Mouse (Mus musculus) lung, postnatal 0 days (tissue): ENCODE measurements around the gene Pabpc4. TPM values are rescaled to one million over a fixed set of nuclear protein-coding genes. Genes with fewer than 3 reads are reported as not detected.

Experiments
- ATAC-seq: fragments of 200-750 bp; cut with Nextera tagmentation; 2 replicates; pipeline ENCODE4 v1.8.0; 2017; ENCODE audit warnings: moderate library complexity
- DNase-seq: peaks from one replicate; pipeline ENCODE4 v3.0.0-alpha.2; 2016; ENCODE audit warnings: low spot score
- H3K27ac ChIP-seq: fragments of 300-500 bp; sonication (generic); 2 replicates; pipeline ENCODE4 v1.5.1; 2014; ENCODE audit warnings: antibody characterized with exemption, mild to moderate bottlenecking, low read length, mixed read lengths
- H3K27me3 ChIP-seq: fragments of 300-500 bp; sonication (generic); replicated peaks from 2 replicates; pipeline ENCODE4 v1.6.1; 2014; ENCODE audit warnings: low read length, mixed read lengths; ENCODE audit not compliant: insufficient read depth
- H3K36me3 ChIP-seq: fragments of 300-500 bp; sonication (generic); 2 replicates; pipeline ENCODE4 v1.6.1; 2014; ENCODE audit warnings: low read length, mixed read lengths; ENCODE audit not compliant: insufficient read depth
- H3K4me1 ChIP-seq: fragments of 300-500 bp; sonication (generic); 2 replicates; pipeline ENCODE4 v1.6.1; 2014; ENCODE audit warnings: antibody characterized with exemption, low read depth, low read length, mixed read lengths; ENCODE audit not compliant: insufficient read depth
- H3K4me2 ChIP-seq: fragments of 300-500 bp; sonication (generic); replicated peaks from 2 replicates; pipeline ENCODE4 v1.6.1; 2014; ENCODE audit warnings: low read depth, mild to moderate bottlenecking, low read length, moderate library complexity, mixed read lengths
- H3K4me3 ChIP-seq: fragments of 300-500 bp; sonication (generic); 2 replicates; pipeline ENCODE4 v1.5.1; 2014; ENCODE audit warnings: low read depth, low read length
- H3K9ac ChIP-seq: fragments of 300-500 bp; sonication (generic); replicated peaks from 2 replicates; pipeline ENCODE4 v1.6.1; 2014; ENCODE audit warnings: low read depth, mild to moderate bottlenecking
- H3K9me3 ChIP-seq: fragments of 300-500 bp; sonication (generic); 2 replicates; pipeline ENCODE4 v1.6.1; 2016; ENCODE audit warnings: low read length, mixed read lengths
- CTCF ChIP-seq: IDR thresholded peaks from 2 replicates; pipeline ENCODE4 v1.5.1; 2016; ENCODE audit warnings: antibody characterized with exemption, mild to moderate bottlenecking
- EP300 ChIP-seq: IDR thresholded peaks from 2 replicates; pipeline ENCODE4 v1.6.1; 2016; ENCODE audit warnings: antibody characterized with exemption, mild to moderate bottlenecking, control low read depth
- WGBS: fragments of 180-500 bp; shearing (Covaris S2); extraction: QIAGEN DNeasy Blood & Tissue Kit; methylation state at CpG from one replicate; pipeline ENCODE4 v1.1.7; 2014; 5-methylcytosine and 5-hydroxymethylcytosine counted together
- polyA plus RNA-seq: library from polyadenylated mRNA; unstranded; fragments of >200 nt; fragmentation: Nextera tagmentation; extraction: Ambion mirVana; gene quantifications from 2 replicates; pipeline ENCODE4 v1.2.1, GENCODE M21; 2015

The Pabpc4 gene
- polyA plus RNA-seq, result 10.8 and 11.4 TPM in 2 replicates

DNA sequence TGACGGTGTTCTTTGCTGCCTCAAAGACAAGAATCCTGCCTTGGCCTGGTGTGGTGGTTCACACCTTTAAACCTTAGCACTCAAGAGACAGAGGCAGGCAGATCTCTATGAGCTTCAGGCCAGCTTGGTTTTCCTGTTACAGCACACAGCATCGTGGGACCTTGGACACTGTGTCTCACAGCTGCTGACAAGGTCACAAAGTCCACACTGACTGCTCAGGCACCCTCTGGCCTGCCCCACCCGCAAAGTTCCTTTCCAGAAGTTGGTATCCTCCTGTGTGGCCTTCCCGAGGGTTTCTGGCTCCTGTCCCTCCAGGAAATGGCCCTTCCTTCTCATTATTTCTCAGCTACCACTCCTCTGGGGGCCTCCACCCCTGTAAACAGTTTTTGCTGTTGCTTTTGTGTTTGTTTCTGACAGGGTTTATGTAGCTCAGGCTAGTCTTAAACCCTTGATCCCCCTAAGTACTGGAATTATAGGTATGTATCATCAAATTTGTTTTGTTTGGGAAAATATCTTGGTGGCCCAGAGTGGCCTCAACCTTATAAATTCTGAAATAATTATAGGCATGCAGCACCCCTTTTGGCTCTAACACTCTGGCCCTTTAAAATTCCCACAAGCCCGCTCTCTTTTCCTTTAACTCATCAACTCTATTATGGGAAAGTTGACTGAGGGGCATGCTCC, at the start of gene Pabpc4:
Gene Pabpc4, plus strand, starts transcription at position 631 of the 681 bp plus-strand sequence.
- 55% methylated on average over 5 of the region's 5 CpGs for WGBS
- no peak within 1 kb of the TSS for H3K4me3 ChIP-seq
- DNase-seq (no peak), ATAC-seq (no peak)
- H3K9me3 ChIP-seq, result no peaks in the 10 kb centered on the region
- H3K9ac ChIP-seq, result no peak within 1 kb of the TSS
- no peaks in the 10 kb centered on the region for H3K27me3 ChIP-seq
- H3K4me1 ChIP-seq, result no peaks in the 10 kb centered on the region
- no peaks in the 10 kb centered on the region for H3K36me3 ChIP-seq
- H3K4me2 ChIP-seq, result no peak within 1 kb of the TSS
- no peak for TF ChIP-seq CTCF
- TF ChIP-seq EP300, result no peak
- no peak within 1 kb of the TSS for H3K27ac ChIP-seq

DNA sequence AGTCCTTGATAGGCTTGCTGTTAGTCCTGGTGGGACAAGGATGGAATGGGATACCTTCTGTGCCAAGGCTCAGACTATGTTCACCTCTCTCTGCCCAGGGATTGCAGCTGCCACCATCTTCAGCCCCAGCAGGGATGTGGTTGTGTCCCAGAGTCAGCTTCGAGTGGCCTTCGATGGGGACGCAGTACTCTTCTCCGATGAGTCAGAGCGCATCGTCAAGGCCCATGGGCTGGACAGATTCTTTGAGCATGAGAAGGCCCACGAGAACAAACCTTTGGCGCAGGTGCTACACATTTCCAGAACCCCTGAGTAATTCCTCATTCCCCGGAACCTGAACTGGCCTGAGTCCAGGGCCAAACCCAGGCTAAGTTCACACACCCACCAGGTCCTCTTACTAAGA, 48.2 kb upstream of the Pabpc4 start:
- H3K27me3 ChIP-seq, result no peaks in the 10 kb centered on the region
- no peak overlapping the region for H3K9ac ChIP-seq
- H3K4me3 ChIP-seq, result no peak overlapping the region
- H3K4me1 ChIP-seq, result no peaks in the 10 kb centered on the region
- H3K36me3 ChIP-seq, result no peaks in the 10 kb centered on the region
- no peaks in the 10 kb centered on the region for H3K9me3 ChIP-seq
- no peak for DNase-seq
- no peak overlapping the region for H3K27ac ChIP-seq
- 86% methylated on average over 9 of the region's 9 CpGs for WGBS
- H3K4me2 ChIP-seq, result no peak overlapping the region
- ATAC-seq, result no peak
- TF ChIP-seq EP300, result no peak
- TF ChIP-seq CTCF, result no peak

DNA sequence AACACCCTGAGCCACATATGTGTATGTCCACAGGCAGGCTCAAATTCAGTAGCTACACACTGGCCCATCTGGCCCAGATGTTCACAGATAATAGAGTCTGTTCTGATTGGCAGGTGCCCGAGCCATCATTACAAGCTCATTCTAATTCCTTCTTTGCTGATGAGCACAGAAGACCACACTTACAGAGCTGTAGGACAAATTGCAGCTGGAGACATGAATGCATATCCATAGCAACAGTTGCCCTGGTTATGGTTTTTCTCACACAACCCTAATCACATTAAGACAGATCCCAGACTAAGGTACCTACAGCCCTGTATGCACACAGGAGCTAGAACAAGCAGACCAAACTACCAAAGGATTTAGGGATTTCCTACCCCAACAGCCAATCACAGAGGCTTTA, 46.8 kb upstream of the Pabpc4 start:
- Histone ChIP-seq H3K36me3 (no peaks in the 10 kb centered on the region), H3K27ac (no peak overlapping the region), H3K27me3 (no peaks in the 10 kb centered on the region), H3K9me3 (no peaks in the 10 kb centered on the region), H3K4me2 (no peak overlapping the region), H3K4me1 (no peaks in the 10 kb centered on the region), H3K9ac (no peak overlapping the region), H3K4me3 (no peak overlapping the region)
- DNase-seq (no peak), ATAC-seq (no peak)
- WGBS, result 83% methylated on average over 1 of the region's 1 CpGs
- TF ChIP-seq EP300 (no peak), CTCF (no peak)

DNA sequence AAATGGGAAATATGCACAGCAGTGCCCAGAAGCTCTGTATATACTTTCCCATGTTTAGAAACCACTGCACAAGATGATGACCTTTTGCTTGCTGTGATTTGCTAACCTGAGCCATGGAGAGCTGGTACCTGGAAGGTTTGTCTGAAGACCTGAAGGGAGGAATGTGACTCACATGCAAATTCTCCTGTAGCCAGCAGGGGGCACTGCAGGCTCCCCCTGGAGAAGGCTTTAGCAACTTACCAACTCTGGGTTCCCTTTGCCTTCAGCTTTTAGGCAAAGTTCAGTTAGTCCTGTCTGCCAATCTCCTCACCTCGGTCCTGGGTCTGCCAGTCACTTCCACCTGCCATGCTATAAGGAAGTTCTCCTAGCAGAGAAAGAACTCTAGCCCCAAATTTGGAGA, 45.4 kb upstream of the Pabpc4 start:
- DNase-seq (peak; percentile 53), ATAC-seq (no peak)
- no peak overlapping the region for H3K4me3 ChIP-seq
- 14% methylated on average over 1 of the region's 1 CpGs for WGBS
- no peaks in the 10 kb centered on the region for H3K27me3 ChIP-seq
- H3K9me3 ChIP-seq, result no peaks in the 10 kb centered on the region
- TF ChIP-seq EP300 (no peak), CTCF (peak; percentile 82)
- H3K4me2 ChIP-seq, result no peak overlapping the region
- H3K9ac ChIP-seq, result no peak overlapping the region
- H3K4me1 ChIP-seq, result no peaks in the 10 kb centered on the region
- no peaks in the 10 kb centered on the region for H3K36me3 ChIP-seq
- H3K27ac ChIP-seq, result no peak overlapping the region

DNA sequence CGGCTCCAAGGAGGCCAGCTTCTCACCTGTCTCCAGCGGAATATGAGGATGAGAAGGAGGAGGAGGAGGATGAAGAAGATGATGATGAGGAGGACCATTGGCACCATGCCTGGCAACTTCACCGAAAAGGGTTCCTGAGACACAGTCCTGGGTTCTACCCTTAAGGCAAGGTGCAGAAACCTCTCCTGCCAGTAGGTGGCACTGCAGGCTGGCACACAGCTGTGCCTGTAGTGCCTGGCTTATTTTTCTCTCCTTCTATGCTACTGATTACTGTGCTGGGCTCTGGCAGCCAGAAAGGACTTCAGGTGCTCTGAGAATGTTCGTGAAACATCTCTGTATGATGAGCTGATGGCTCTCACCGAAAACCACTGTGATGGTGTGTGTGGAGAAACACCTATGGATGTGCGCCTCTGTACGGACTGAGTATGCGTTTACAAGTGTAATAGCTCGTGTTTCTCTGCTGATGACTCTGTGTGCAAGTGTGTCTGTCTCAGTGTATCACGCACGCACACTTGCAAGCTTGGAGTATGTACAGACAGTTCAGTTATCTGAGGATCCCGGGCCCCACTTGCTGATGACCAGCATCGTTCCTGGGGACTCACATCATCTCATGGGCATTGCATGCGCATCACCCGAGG, 42.3 kb upstream of the Pabpc4 start:
- Histone ChIP-seq H3K4me3 (no peak overlapping the region), H3K9ac (no peak overlapping the region), H3K9me3 (no peaks in the 10 kb centered on the region), H3K27ac (no peak overlapping the region), H3K4me1 (no peaks in the 10 kb centered on the region), H3K36me3 (no peaks in the 10 kb centered on the region), H3K27me3 (no peaks in the 10 kb centered on the region), H3K4me2 (no peak overlapping the region)
- WGBS, result 68% methylated on average over 15 of the region's 15 CpGs
- DNase-seq (peak; percentile 74), ATAC-seq (peak; percentile 74)
- TF ChIP-seq EP300 (no peak), CTCF (peak; percentile 97)

DNA sequence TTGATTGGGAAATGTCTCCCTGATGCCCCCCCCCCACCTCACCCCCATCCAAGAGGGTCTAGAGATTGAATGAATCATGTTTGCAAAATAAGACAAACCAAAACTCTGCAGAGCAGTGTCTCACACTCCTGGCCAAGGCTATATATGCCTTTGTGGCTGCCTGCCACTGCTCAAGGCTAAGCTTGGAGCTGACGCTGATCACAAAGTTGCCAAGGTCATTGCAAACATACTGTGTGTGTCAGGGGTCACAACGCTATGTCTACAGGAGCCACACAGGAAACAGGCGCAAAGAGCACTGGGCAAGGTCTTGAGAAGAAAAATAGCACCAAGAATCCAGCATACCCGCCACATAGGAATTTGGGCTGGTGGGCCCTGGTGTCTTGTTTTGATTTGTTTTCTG, 41.5 kb upstream of the Pabpc4 start:
- H3K27me3 ChIP-seq, result no peaks in the 10 kb centered on the region
- no peak overlapping the region for H3K9ac ChIP-seq
- DNase-seq (no peak), ATAC-seq (no peak)
- no peaks in the 10 kb centered on the region for H3K9me3 ChIP-seq
- TF ChIP-seq EP300 (no peak), CTCF (no peak)
- 71% methylated on average over 4 of the region's 4 CpGs for WGBS
- H3K4me2 ChIP-seq, result no peak overlapping the region
- H3K36me3 ChIP-seq, result no peaks in the 10 kb centered on the region
- no peaks in the 10 kb centered on the region for H3K4me1 ChIP-seq
- H3K27ac ChIP-seq, result no peak overlapping the region
- no peak overlapping the region for H3K4me3 ChIP-seq
